Mouse (Mus musculus) intestine, postnatal 0 days (tissue): ENCODE measurements at regions not wholly inside any gene's neighbourhood (a gene's known extent, or its start where the extent isn't known, plus 50 kb on each side); places are given as distances from the start of the nearest gene placed in this dataset.

ENCODE experiments used
- ATAC-seq: fragments of 200-750 bp; cut with Nextera tagmentation; 2 replicates; pipeline ENCODE4 v1.8.0; 2017; ENCODE audit warnings: mild to moderate bottlenecking, moderate TSS enrichment, moderate library complexity
- H3K27ac ChIP-seq: fragments of 300-500 bp; sonication (generic); 2 replicates; pipeline ENCODE4 v1.5.1; 2014; ENCODE audit warnings: mild to moderate bottlenecking, low read depth, low read length, moderate library complexity
- H3K27me3 ChIP-seq: fragments of 300-500 bp; sonication (generic); replicated peaks from 2 replicates; pipeline ENCODE4 v1.6.1; 2014; ENCODE audit warnings: low read length, mixed read lengths; ENCODE audit not compliant: control insufficient read depth, insufficient read depth
- H3K36me3 ChIP-seq: fragments of 300-500 bp; sonication (generic); 2 replicates; pipeline ENCODE4 v1.6.1; 2014; ENCODE audit warnings: mild to moderate bottlenecking, moderate library complexity; ENCODE audit not compliant: control insufficient read depth, insufficient read depth
- H3K4me1 ChIP-seq: fragments of 300-500 bp; sonication (generic); replicated peaks from 2 replicates; pipeline ENCODE4 v1.6.1; 2014; ENCODE audit warnings: antibody characterized with exemption, low read length, mixed read lengths; ENCODE audit not compliant: control insufficient read depth, insufficient read depth
- H3K4me2 ChIP-seq: fragments of 300-500 bp; sonication (generic); replicated peaks from 2 replicates; pipeline ENCODE4 v1.6.1; 2014; ENCODE audit warnings: low read depth, mild to moderate bottlenecking, moderate library complexity
- H3K4me3 ChIP-seq: fragments of 300-500 bp; sonication (generic); 2 replicates; pipeline ENCODE4 v1.5.1; 2014; ENCODE audit warnings: low read depth, low read length
- H3K9ac ChIP-seq: fragments of 300-500 bp; sonication (generic); 2 replicates; pipeline ENCODE4 v1.6.1; 2014; ENCODE audit warnings: mild to moderate bottlenecking, low read depth, low read length
- H3K9me3 ChIP-seq: fragments of 300-500 bp; sonication (generic); 2 replicates; pipeline ENCODE4 v1.6.1; 2016; ENCODE audit warnings: mixed run types; ENCODE audit not compliant: control insufficient read depth
- CTCF ChIP-seq: sonication (generic); IDR thresholded peaks from 2 replicates; pipeline ENCODE4 v1.5.1; 2016; ENCODE audit warnings: low read depth, mild to moderate bottlenecking, control low read depth, antibody characterized with exemption, moderate library complexity
- WGBS: fragments of 180-500 bp; shearing (Covaris S2); extraction: QIAGEN DNeasy Blood & Tissue Kit; methylation state at CpG from one replicate; pipeline ENCODE4 v1.1.7; 2014; 5-methylcytosine and 5-hydroxymethylcytosine counted together

DNA sequence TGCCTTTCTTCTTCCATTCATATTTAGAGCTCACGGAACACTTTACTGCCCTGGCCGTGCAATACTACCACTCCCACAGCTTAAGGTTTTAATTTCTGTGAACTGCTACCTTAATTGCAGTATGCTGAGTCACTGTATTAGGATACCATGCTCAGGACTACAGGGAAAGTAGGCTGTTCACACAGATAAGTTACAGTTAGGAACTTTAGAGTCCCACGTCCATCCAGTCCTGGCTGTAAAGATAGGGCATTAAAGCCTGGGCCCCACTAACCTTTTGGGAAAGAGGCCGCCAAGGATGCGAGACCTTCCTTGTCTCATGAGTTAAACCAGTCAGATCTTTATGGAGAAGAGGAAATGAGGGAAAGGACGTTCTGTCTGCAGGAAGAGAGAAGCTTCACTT, 574.6 kb downstream of the Stpg2 start:
- Histone ChIP-seq H3K9me3 (no peaks in the 10 kb centered on the region), H3K4me1 (no peaks in the 10 kb centered on the region), H3K36me3 (no peaks in the 10 kb centered on the region), H3K9ac (no peak overlapping the region), H3K4me3 (no peak overlapping the region), H3K27me3 (no peaks in the 10 kb centered on the region), H3K4me2 (no peak overlapping the region), H3K27ac (no peak overlapping the region)
- TF ChIP-seq CTCF: no peak
- 64% methylated on average over 6 of the region's 6 CpGs for whole genome bisulfite sequencing
- ATAC-seq: no peak

GRCm38 (mm10) chr3:139783406-139783805, 577.9 kb downstream of the Stpg2 start:
- no peak overlapping the region for H3K4me3 ChIP-seq
- ATAC-seq: no peak
- no peaks in the 10 kb centered on the region for H3K27me3 ChIP-seq
- H3K4me1 ChIP-seq: no peaks in the 10 kb centered on the region
- TF ChIP-seq CTCF: no peak
- H3K27ac ChIP-seq: no peak overlapping the region
- no peak overlapping the region for H3K9ac ChIP-seq
- H3K4me2 ChIP-seq: no peak overlapping the region
- no peaks in the 10 kb centered on the region for H3K9me3 ChIP-seq
- H3K36me3 ChIP-seq: no peaks in the 10 kb centered on the region
- 85% methylated on average over 3 of the region's 3 CpGs for WGBS

- no peak overlapping the region for H3K9ac ChIP-seq
- H3K36me3 ChIP-seq: no peaks in the 10 kb centered on the region
- ATAC-seq: no peak
- no peak overlapping the region for H3K4me3 ChIP-seq
- H3K4me1 ChIP-seq: no peaks in the 10 kb centered on the region
- WGBS: 80% methylated on average over 1 of the region's 1 CpGs
- H3K9me3 ChIP-seq: no peaks in the 10 kb centered on the region
- no peak overlapping the region for H3K27ac ChIP-seq
- no peak for TF ChIP-seq CTCF
- H3K27me3 ChIP-seq: no peaks in the 10 kb centered on the region
- H3K4me2 ChIP-seq: no peak overlapping the region
Observed at GRCm38 (mm10) chr3:139786510-139786909, 581.0 kb downstream of the Stpg2 start.

GRCm38 (mm10) chr3:139788854-139789253, 583.4 kb downstream of the Stpg2 start:
- H3K27me3 ChIP-seq: no peaks in the 10 kb centered on the region
- no peaks in the 10 kb centered on the region for H3K4me1 ChIP-seq
- no peak for ATAC-seq
- H3K27ac ChIP-seq: no peak overlapping the region
- no peak for TF ChIP-seq CTCF
- no peak overlapping the region for H3K9ac ChIP-seq
- no peak overlapping the region for H3K4me3 ChIP-seq
- no peaks in the 10 kb centered on the region for H3K36me3 ChIP-seq
- no peaks in the 10 kb centered on the region for H3K9me3 ChIP-seq
- WGBS: 80% methylated on average over 2 of the region's 2 CpGs
- no peak overlapping the region for H3K4me2 ChIP-seq

DNA sequence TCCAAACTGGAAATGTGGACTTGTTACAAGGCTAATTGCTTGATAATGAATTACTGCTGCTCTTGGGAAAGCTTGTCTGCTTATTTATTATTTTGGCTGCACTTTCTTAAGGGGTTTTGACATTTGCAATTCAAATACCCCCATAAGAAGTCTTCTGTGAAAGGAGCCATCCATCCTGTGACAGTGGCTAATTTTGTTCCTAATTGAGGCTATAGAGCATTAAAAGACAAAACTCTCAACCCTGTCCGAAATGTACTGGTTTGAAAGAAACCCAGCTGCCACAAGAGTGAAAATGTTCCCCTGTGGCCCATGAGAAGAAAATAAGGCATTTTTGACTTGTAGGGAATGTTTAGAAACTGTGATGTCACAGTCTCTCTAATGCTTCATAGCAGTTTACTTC, 591.2 kb downstream of the Stpg2 start:
- no peak overlapping the region for H3K4me2 ChIP-seq
- H3K9ac ChIP-seq: no peak overlapping the region
- no peak for ATAC-seq
- H3K9me3 ChIP-seq: no peaks in the 10 kb centered on the region
- TF ChIP-seq CTCF: no peak
- no peak overlapping the region for H3K27ac ChIP-seq
- no peaks in the 10 kb centered on the region for H3K27me3 ChIP-seq
- H3K4me1 ChIP-seq: no peaks in the 10 kb centered on the region
- H3K36me3 ChIP-seq: no peaks in the 10 kb centered on the region
- H3K4me3 ChIP-seq: no peak overlapping the region
- WGBS: 87% methylated on average over 1 of the region's 1 CpGs

DNA sequence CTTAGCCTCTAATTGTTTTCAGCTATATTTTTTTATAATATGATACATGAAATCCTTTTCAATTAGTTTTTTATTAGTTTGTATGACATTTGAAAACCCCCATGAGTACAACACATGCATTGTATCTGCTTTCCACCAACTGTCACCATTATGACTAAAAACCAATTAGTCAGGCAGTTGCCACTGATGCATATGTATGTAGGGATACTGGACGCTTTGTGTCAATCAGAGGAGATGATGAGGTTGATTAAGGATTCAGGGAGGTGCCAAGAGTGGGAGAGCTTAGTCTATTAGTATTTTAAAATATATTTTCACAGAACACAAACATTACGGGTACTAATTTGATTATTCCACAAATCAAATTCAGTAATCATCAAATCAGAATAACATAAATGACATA, 593.6 kb downstream of the Stpg2 start:
- WGBS: 93% methylated on average over 2 of the region's 2 CpGs
- Histone ChIP-seq H3K36me3 (no peaks in the 10 kb centered on the region), H3K4me2 (no peak overlapping the region), H3K27me3 (no peaks in the 10 kb centered on the region), H3K27ac (no peak overlapping the region), H3K9ac (no peak overlapping the region), H3K4me3 (no peak overlapping the region), H3K9me3 (no peaks in the 10 kb centered on the region), H3K4me1 (no peaks in the 10 kb centered on the region)
- no peak for TF ChIP-seq CTCF
- no peak for ATAC-seq
